Mouse (Mus musculus) adrenal gland, postnatal 14 days (tissue): ENCODE data around the gene Gucy1b2. TPM values are rescaled to one million over a fixed set of nuclear protein-coding genes. Genes with fewer than 3 reads are reported as not detected.

Source experiments
- DNase-seq: peaks from one replicate; pipeline ENCODE4 v3.0.0; 2021; ENCODE audit warnings: mixed read lengths
- long read RNA-seq, 2 experiments: library from polyadenylated mRNA; stranded (forward); transcript quantifications; one replicate each; pipeline ENCODE4 v2.0.0; 2021
- total RNA-seq: library from RNA; stranded (reverse); gene quantifications from 2 replicates; pipeline ENCODE4 v1.2.3, GENCODE M21; 2021

The Gucy1b2 gene
- 0.83 and 0.93 TPM in 2 replicates for total RNA-seq
- long read RNA-seq, experiment 1, partial matches to known transcripts: 1 of 1 reads
- long read RNA-seq, experiment 1, other reads (novel, unspliced or antisense): 0 of 1 reads
- long read RNA-seq, experiment 2, partial matches to known transcripts: 1 of 1 reads
- long read RNA-seq, experiment 2, other reads (novel, unspliced or antisense): 0 of 1 reads

- no peak for DNase-seq
Observed at GRCm38 (mm10) chr14:62456239-62456747, at the start of gene Gucy1b2. Gucy1b2 (minus strand) TSS chr14:62456289.

GRCm38 (mm10) chr14:62497391-62497790 lies 41.3 kb upstream of the Gucy1b2 start:
- DNase-seq: no peak

- DNase-seq: no peak
Observed at GRCm38 (mm10) chr14:62496501-62496900, 40.4 kb upstream of the Gucy1b2 start.

- no peak for DNase-seq
Observed at GRCm38 (mm10) chr14:62493456-62493855, 37.4 kb upstream of the Gucy1b2 start.

DNA sequence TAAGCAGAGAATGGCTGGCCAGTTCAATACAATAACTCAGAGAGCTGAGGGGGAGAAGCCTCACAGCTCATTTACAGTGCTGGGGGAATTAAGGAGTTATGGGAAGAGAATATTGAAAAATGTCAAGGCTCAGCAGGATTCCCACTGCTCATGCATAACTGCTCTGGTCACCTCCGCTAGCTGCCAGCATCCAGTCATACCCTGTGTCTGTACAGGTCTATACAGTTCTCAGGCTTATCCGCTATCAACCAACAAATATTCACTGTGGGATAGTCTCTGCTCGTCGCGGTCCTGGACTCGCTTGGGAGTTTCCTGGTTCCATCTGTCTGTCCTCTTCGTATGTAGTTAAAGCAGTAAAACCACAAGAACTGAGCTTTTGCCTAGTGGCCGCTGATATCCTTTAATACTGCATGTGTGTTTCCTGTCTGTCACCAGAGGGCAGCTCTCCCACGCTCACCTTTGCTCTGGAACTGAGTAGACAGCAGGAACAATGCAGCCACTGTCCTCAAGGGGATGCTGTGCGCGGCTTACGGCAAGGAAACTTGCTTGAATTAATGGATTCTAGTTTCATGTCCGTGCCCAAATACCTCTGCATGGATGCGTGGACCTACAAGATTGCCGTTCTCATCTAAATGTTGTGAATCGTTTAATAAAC lies 36.2 kb upstream of the Gucy1b2 start:
- peak; percentile 89 for DNase-seq

- DNase-seq: no peak
Observed at GRCm38 (mm10) chr14:62488270-62488669, 32.2 kb upstream of the Gucy1b2 start.

- DNase-seq: no peak
Observed at GRCm38 (mm10) chr14:62481381-62481780, 25.3 kb upstream of the Gucy1b2 start.

DNA sequence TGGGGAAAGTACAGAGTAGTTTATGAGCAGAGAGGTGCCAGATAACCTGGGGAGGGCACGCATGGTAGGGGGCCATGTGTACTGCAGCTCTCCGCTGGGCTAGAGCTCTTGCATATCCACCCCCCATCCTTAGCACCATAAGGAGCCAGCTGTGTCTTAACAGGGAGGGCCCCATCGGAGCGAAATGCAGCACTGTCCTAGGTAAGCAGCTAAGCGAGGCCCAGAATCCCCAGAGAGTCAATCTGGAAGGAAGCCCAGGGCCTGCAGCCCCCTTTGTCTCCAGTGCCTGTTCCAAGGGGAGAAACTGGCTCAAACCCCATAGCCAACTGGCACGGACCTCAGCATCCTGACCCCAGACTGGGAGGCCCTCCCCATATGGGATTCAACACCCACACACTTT lies 23.3 kb upstream of the Gucy1b2 start:
- no peak for DNase-seq

- DNase-seq: no peak
Observed at GRCm38 (mm10) chr14:62474481-62474880, 18.4 kb upstream of the Gucy1b2 start.

DNA sequence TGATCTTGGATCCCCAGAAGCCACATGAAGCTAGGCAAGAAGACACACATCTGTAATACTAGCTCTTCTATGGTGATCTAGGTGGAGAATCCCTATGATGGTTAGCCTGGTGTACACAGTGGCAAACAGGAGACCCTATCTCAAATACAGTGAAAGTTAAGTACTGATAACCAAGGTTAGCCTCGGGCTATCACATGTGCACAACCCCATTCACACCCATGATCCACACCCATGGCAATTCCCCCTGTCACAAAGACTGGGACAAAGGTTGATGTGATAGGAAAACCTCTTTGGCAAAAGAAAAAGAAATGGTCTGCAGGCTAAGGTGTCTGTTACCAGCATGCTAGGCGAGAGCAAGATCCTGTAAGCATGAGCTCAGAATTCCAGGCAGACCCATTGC lies 16.0 kb upstream of the Gucy1b2 start:
- no peak for DNase-seq

GRCm38 (mm10) chr14:62468753-62469125 lies 12.7 kb upstream of the Gucy1b2 start:
- no peak for DNase-seq

DNA sequence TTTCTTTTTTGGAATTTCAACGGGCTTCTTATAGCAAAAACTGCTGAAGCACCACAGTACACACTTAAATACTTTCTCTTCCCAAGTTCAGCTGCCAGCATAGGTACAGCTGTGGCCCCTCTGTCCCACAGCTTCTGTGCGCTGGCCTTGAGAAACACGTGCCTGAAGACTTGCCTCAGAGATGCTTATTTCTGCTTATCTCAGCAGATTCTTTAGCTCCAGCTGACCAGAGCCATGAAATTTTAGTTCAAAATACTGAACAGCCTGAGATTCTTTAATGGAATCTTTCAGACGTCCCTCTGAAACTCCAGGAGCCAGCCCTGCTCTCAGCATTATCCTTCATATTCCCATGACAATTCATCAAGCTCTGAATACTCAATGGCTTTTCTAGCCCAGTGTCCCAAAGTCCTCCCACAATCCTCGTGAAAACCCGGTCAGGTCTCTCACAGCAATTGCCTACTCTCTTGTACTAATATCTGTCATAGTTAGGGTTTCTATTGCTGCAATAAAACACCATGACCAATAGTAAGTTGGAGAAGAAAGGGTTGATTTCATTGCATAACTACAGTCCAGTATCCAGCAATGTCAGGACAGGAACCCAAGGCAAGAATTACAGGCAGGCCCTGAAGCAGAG lies 12.1 kb upstream of the Gucy1b2 start:
- no peak for DNase-seq

- DNase-seq: peak; percentile 66
Observed at GRCm38 (mm10) chr14:62464966-62465365, 8.9 kb upstream of the Gucy1b2 start.

DNA sequence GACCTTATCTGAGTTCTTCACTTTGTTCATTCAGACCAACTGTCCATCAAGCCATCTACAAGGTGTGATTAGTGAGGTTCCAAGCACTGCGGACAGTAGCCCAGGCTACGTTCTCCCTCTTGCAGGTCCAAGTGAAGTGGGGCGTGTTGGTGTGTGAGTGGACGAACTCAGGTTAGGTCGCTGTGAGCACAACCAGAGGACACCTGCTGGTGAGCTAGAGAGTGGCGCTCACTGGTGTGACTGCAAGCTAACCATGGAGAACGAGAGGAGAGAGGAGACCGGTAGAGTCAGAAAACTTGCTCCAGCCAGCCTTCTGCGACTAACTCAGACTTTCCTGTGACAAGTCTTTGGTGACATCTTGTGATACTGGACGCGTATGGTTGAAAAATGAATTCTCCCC lies 3.5 kb upstream of the Gucy1b2 start:
- DNase-seq: no peak

GRCm38 (mm10) chr14:62457420-62458181 lies 1.5 kb upstream of the Gucy1b2 start:
- DNase-seq: peak; percentile 91

DNA sequence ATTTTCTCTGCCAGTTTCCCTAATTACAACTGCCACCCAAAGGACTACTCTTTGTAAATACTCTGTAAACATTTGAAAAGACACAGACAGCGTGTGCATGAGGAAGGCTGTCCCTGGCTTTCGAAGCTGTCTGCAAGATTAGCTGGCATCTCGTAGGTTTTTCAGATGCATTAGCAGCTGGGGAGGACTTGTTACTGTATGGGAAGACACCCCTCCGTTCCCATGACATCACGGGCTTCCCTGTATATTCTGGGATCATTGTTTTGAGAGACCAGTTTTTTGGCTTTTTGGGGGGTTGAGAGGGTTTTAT lies 564 bp downstream of the Gucy1b2 start:
- no peak for DNase-seq

DNA sequence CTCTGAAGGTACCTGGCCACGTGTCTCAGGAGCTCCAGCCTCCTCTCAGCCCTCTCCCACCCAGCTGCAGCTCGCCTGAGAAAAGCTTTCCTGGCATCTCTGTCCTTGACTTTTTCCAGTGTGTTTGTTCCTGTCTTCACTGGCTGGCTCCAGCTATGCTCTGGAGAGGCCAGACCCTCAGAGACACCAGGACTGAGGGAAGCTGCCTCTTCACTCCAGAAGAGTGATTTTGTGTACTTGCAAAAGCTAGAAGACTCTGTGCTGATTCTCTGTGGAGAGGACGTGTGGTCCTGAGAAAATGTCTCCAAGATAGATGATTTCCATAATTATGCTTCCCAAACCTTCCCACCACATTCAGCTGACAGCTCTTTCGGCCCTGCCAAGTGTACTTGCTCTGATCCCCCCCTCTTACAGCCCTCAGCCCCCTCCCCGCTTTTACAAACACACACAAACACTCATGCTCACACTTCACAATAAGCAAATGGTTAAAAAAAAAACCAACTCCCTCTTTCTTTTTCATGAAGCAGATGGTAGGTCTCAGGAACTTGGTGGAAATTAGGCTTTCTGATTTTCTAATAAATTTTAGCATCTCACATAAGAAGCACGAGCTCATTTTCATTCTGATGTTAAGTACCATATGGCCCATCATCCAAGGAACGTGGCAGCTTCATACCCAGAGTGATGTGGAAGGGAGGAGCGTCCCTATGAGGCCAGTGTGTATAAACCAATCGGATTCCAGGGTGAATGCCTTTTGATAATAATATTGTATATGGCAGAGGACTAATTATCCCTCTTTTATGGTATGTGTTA lies 1.1 kb downstream of the Gucy1b2 start:
- no peak for DNase-seq

DNA sequence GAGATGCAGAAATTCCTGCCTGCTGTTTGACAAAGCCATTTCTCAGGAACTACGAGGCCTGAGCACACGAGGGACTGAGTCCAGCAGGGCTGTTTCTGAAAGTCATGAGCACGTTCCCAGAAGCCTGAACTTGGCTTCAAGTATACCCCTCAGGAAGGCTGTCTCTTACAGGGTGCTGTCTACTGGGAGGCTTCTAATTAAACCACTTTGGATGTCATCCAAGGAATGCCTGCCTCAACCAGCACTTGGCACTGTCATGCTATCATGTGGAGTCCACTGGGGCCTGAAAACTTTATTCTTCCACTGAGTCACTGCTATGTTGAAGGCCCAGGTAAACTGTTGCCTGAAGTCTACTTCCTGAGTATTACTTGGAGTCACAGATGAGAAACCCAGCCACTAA lies 2.0 kb downstream of the Gucy1b2 start:
- DNase-seq: no peak

DNA sequence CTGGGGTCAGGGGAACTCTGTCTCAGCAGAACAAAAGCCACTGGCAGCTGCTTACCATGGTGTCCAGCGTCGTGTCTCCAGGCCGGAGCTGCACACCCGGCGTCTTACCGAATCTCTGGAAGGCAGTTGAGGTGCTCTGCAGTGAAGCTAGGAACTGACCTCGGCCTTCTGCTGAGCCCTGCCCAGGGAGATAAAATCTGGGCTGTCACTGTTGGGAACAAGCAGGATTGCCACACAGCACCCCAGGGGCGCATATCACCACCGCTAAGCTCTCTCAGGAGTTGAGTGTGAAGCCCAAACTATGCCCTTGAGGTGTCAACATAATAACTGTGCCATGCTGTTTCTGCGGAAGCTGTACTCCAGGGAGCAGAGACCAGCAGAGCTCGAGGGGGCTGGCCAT lies 2.8 kb downstream of the Gucy1b2 start:
- DNase-seq: peak; percentile 67

- no peak for DNase-seq
Observed at GRCm38 (mm10) chr14:62450706-62451105, 5.4 kb downstream of the Gucy1b2 start.

- DNase-seq: no peak
Observed at GRCm38 (mm10) chr14:62447214-62447548, 8.9 kb downstream of the Gucy1b2 start.
